Mouse (Mus musculus) liver, postnatal 0 days (tissue): ENCODE data around the gene Ap3d1. TPM values are rescaled to one million over a fixed set of nuclear protein-coding genes. Genes with fewer than 3 reads are reported as not detected.

ENCODE experiments used
- ATAC-seq: fragments of 200-750 bp; cut with Nextera tagmentation; 2 replicates; pipeline ENCODE4 v1.8.0; 2017; ENCODE audit warnings: mild to moderate bottlenecking, moderate library complexity
- DNase-seq: peaks from one replicate; pipeline ENCODE4 v3.0.0-alpha.2; 2016
- H3K27ac ChIP-seq: fragments of 300-500 bp; sonication (generic); 2 replicates; pipeline ENCODE4 v1.5.1; 2014; ENCODE audit warnings: antibody characterized with exemption, moderate library complexity, mild to moderate bottlenecking, low read depth
- H3K27me3 ChIP-seq: fragments of 300-500 bp; sonication (generic); 2 replicates; pipeline ENCODE4 v1.6.1; 2014; ENCODE audit warnings: low read length, control low read depth, mixed read lengths; ENCODE audit not compliant: insufficient read depth
- H3K36me3 ChIP-seq: fragments of 300-500 bp; sonication (generic); replicated peaks from 2 replicates; pipeline ENCODE4 v1.6.1; 2014; ENCODE audit warnings: mild to moderate bottlenecking, control low read depth, low read length, moderate library complexity, mixed read lengths; ENCODE audit not compliant: insufficient read depth
- H3K4me1 ChIP-seq: fragments of 300-500 bp; sonication (generic); 2 replicates; pipeline ENCODE4 v1.6.1; 2014; ENCODE audit warnings: antibody characterized with exemption, mild to moderate bottlenecking, control low read depth; ENCODE audit not compliant: insufficient read depth
- H3K4me2 ChIP-seq: fragments of 300-500 bp; sonication (generic); 2 replicates; pipeline ENCODE4 v1.6.1; 2014; ENCODE audit warnings: low read depth, mild to moderate bottlenecking, low read length, moderate library complexity, mixed read lengths
- H3K4me3 ChIP-seq: fragments of 300-500 bp; sonication (generic); 2 replicates; pipeline ENCODE4 v1.5.1; 2014; ENCODE audit warnings: low read depth, low read length
- H3K9ac ChIP-seq: fragments of 300-500 bp; sonication (generic); replicated peaks from 2 replicates; pipeline ENCODE4 v1.6.1; 2014; ENCODE audit warnings: mild to moderate bottlenecking, moderate library complexity
- H3K9me3 ChIP-seq: fragments of 300-500 bp; sonication (generic); 2 replicates; pipeline ENCODE4 v1.6.1; 2016; ENCODE audit warnings: mild to moderate bottlenecking, control low read depth, low read length, mixed read lengths
- CTCF ChIP-seq: sonication (generic); IDR thresholded peaks from 2 replicates; pipeline ENCODE4 v1.5.1; 2016; ENCODE audit warnings: antibody characterized with exemption, low read depth
- EP300 ChIP-seq: IDR thresholded peaks from 2 replicates; pipeline ENCODE4 v1.6.1; 2016; ENCODE audit warnings: antibody characterized with exemption, low read depth, mild to moderate bottlenecking
- WGBS: fragments of 180-500 bp; shearing (Covaris S2); extraction: QIAGEN DNeasy Blood & Tissue Kit; methylation state at CpG from one replicate; pipeline ENCODE4 v1.1.7; 2014; ENCODE audit not compliant: insufficient replicate concordance; 5-methylcytosine and 5-hydroxymethylcytosine counted together
- polyA plus RNA-seq: library from polyadenylated mRNA; unstranded; fragments of >200 nt; fragmentation: Nextera tagmentation; extraction: Ambion mirVana; gene quantifications from 2 replicates; pipeline ENCODE4 v1.2.1, GENCODE M21; 2015

Ap3d1 gene
- polyA plus RNA-seq, 1 experiment from 2014 or later = 19.0 TPM

DNA sequence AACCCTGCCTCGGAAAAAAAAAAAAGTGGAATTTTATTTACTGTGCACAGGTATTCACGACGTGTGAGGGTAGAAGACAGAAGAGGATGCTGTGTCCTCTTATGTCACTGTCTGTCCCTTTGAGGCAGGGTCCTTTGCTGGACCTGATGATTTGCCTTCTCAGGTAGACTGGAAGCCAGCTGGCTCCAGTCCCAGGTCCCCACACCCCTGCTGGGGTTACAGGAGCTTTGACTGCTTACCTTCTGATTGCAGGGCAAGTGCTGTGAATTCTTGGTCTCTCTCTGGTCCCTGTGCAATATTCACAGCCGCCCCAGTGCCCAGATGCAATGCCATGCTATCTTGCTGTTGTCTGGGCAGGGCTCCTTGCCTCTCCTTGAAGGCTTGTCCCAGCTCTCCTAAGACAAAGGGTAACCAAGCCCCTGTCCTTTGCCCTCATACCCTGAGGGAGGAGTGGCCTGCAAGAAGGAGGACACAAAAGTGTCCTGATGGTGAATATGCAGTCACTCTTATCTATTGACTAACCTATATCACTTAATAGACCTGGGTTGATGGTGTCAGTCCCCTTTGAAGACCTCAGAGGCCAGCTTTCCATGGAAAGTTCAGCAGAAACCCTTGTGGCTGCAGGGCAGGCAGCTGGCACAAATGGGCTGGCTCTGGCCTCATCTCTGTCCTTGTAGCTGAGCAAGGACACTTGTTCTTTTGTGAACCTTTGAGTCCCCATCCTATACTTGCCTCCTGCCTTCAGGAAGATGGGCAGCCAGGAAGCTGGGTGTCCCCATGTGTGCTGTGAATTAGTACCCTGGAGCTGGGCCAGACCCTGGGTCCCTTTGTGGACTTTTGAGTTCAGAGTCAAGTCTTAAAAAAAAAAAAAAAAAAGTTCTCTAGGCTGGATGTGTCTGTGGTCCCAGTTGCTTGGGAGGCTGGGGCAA lies 18.8 kb upstream of the Ap3d1 start:
- H3K36me3 ChIP-seq = peaks cover 9% of the 10 kb centered on the region; the same call in 1 of the 2 replicates
- H3K4me1 ChIP-seq = peaks cover 59% of the 10 kb centered on the region
- no peak for ATAC-seq

DNA sequence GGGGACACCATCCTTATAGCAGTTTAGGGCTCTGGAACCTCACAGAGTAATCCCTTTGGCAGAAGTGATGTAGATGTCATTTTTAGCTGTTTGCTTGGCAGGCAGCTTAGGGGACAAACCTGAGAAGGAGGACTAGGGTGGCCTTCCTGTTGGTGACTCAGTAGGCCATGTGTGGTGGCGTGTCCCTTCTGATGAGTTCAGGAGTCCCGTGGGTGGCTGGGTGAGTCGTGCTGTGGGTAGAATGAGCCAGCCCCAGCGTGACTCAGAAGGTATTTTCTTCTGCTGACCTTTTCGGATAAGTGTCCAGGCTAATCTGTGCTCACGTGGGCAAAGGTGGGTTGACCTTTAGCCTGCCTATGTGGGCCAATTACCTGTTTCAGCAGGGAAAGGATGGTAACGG lies 16.6 kb upstream of the Ap3d1 start:
- DNase-seq (no peak), ATAC-seq (no peak)
- Histone ChIP-seq H3K27me3 (no peaks in the 10 kb centered on the region), H3K4me3 (no peak overlapping the region), H3K9me3 (no peaks in the 10 kb centered on the region), H3K36me3 (no peaks in the 10 kb centered on the region), H3K27ac (no peak overlapping the region), H3K9ac (no peak overlapping the region), H3K4me1 (peaks cover 58% of the 10 kb centered on the region), H3K4me2 (no peak overlapping the region)
- no peak for TF ChIP-seq CTCF
- no peak for TF ChIP-seq EP300
- 57% methylated on average over 7 of the region's 7 CpGs for WGBS

More for the DNA sequence above, 18.8 kb upstream of the Ap3d1 start:
- no peak overlapping the region for H3K27ac ChIP-seq
- no peak for DNase-seq
- 83% methylated on average over 4 of the region's 4 CpGs for WGBS
- H3K27me3 ChIP-seq = no peaks in the 10 kb centered on the region
- no peak overlapping the region for H3K4me2 ChIP-seq
- no peaks in the 10 kb centered on the region for H3K9me3 ChIP-seq
- H3K9ac ChIP-seq = no peak overlapping the region
- H3K4me3 ChIP-seq = no peak overlapping the region
- TF ChIP-seq CTCF = no peak
- TF ChIP-seq EP300 = no peak

DNA sequence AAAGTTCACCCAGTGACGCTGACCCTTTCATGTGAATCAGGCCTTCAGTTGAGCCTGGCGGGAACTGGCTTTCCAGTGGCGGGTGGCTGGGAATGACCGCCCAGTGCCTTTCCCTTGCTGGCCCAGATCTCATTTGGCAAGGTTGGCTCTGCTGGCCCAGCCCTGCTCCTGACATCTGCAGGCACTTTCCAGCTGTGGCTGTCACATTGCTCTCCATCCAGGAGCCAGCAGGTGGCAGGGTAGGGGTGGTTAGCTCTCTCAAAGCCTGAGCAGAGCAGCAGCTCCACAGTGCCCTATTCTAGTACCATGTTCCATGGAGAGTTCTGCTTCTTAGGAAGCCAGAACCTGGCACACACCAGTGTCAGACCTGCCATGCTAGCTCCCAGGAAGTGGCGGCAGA lies 15.7 kb upstream of the Ap3d1 start:
- Histone ChIP-seq H3K36me3 (no peaks in the 10 kb centered on the region), H3K27ac (no peak overlapping the region), H3K4me3 (no peak overlapping the region), H3K27me3 (no peaks in the 10 kb centered on the region), H3K4me1 (peaks cover 55% of the 10 kb centered on the region), H3K9me3 (no peaks in the 10 kb centered on the region), H3K4me2 (peak overlapping the region; percentile 91), H3K9ac (no peak overlapping the region)
- TF ChIP-seq EP300 = no peak
- TF ChIP-seq CTCF = peak; percentile 87
- peak; percentile 54 for ATAC-seq
- 42% methylated on average over 5 of the region's 5 CpGs for WGBS
- peak; percentile 84 for DNase-seq

- DNase-seq (no peak), ATAC-seq (no peak)
- 0 out of 2 replicates have a peak overlapping the region, but pooled peaks have one; percentile 1 for H3K9ac ChIP-seq
- peak overlapping the region; percentile 99; the same call in 1 of the 2 replicates for H3K4me3 ChIP-seq
- no peaks in the 10 kb centered on the region for H3K36me3 ChIP-seq
- peak overlapping the region; percentile 91 for H3K4me2 ChIP-seq
- TF ChIP-seq CTCF (no peak), EP300 (no peak)
- peaks cover 60% of the 10 kb centered on the region for H3K4me1 ChIP-seq
- no peaks in the 10 kb centered on the region for H3K9me3 ChIP-seq
- 0 out of 2 replicates have a peak overlapping the region, but pooled peaks have one; percentile 2 for H3K27ac ChIP-seq
- 67% methylated on average over 4 of the region's 4 CpGs for WGBS
- H3K27me3 ChIP-seq = no peaks in the 10 kb centered on the region
Observed at GRCm38 (mm10) chr10:80756967-80757366, 14.9 kb upstream of the Ap3d1 start.

- ATAC-seq (no peak), DNase-seq (no peak)
- no peak for TF ChIP-seq EP300
- TF ChIP-seq CTCF = no peak
- H3K4me2 ChIP-seq = peak overlapping the region; percentile 91
- 62% methylated on average over 2 of the region's 2 CpGs for WGBS
- no peak overlapping the region for H3K27ac ChIP-seq
- no peaks in the 10 kb centered on the region for H3K36me3 ChIP-seq
- peak overlapping the region; percentile 98 for H3K9ac ChIP-seq
- H3K9me3 ChIP-seq = no peaks in the 10 kb centered on the region
- H3K4me3 ChIP-seq = peak overlapping the region; percentile 99
- no peaks in the 10 kb centered on the region for H3K27me3 ChIP-seq
- H3K4me1 ChIP-seq = peaks cover 60% of the 10 kb centered on the region
Observed at GRCm38 (mm10) chr10:80756509-80756908, 14.4 kb upstream of the Ap3d1 start.

- Histone ChIP-seq H3K4me1 (peaks cover 61% of the 10 kb centered on the region), H3K36me3 (no peaks in the 10 kb centered on the region), H3K27ac (peak overlapping the region; percentile 91; the same call in 1 of the 2 replicates), H3K9me3 (no peaks in the 10 kb centered on the region), H3K4me3 (peak overlapping the region; percentile 99), H3K9ac (peak overlapping the region; percentile 98), H3K4me2 (peak overlapping the region; percentile 91), H3K27me3 (no peaks in the 10 kb centered on the region)
- WGBS = 24% methylated on average over 3 of the region's 3 CpGs
- no peak for ATAC-seq
- TF ChIP-seq CTCF (peak; percentile 45; the same call in 1 of the 2 replicates), EP300 (no peak)
- peak; percentile 28 for DNase-seq
Observed at GRCm38 (mm10) chr10:80756099-80756498, 14.0 kb upstream of the Ap3d1 start.
